Mouse (Mus musculus): ENCODE measurements around the gene Bbx. TPM values are rescaled to one million over a fixed set of nuclear protein-coding genes. Genes with fewer than 3 reads are reported as not detected.

Gene Bbx
- total and polyA plus RNA-seq, 3 experiments: 20.6 to 26.2 (median 21.6) TPM

- TF ChIP-seq MAX (IDR thresholded peaks at IDR 0.05; ENCODE audit: low read length): no peak
- no peak for TF ChIP-seq ELF1 (IDR thresholded peaks at IDR 0.05; ENCODE audit: low read depth, low read length)
- 0 out of 2 replicates have a peak, but pooled peaks have one; percentile 27 for TF ChIP-seq MAZ (IDR thresholded peaks at IDR 0.05; ENCODE audit: low read depth, low read length)
- no peak for TF ChIP-seq POLR2AphosphoS2 (IDR thresholded peaks at IDR 0.05; ENCODE audit: low read depth, low read length)
- no peak for TF ChIP-seq CHD2 (IDR thresholded peaks at IDR 0.05; ENCODE audit: low read length)
- TF ChIP-seq CHD1 (IDR thresholded peaks at IDR 0.05; ENCODE audit: low read depth, low read length): no peak
- TF ChIP-seq UBTF (IDR thresholded peaks at IDR 0.05; ENCODE audit: low read depth, low read length): no peak
- TF ChIP-seq SIN3A (IDR thresholded peaks at IDR 0.05; ENCODE audit: low read length): peak; percentile 71; the same call in 1 of the 2 replicates
- TF ChIP-seq KAT2A (IDR thresholded peaks at IDR 0.05; ENCODE audit: insufficient replicate concordance, low read length): no peak
- TF ChIP-seq BHLHE40 (IDR thresholded peaks at IDR 0.05; ENCODE audit: low read depth, low read length): no peak
- TF ChIP-seq RCOR1 (conservative IDR thresholded peaks at IDR 0.05; ENCODE audit: low read depth, low read length): no peak
- 0 out of 2 replicates have a peak, but pooled peaks have one; percentile 25 for TF ChIP-seq MXI1 (IDR thresholded peaks at IDR 0.05; ENCODE audit: low read depth, low read length)
- no peak for TF ChIP-seq MEF2A (IDR thresholded peaks at IDR 0.05; ENCODE audit: borderline replicate concordance, low read depth, low read length)
- TF ChIP-seq GABPA (IDR thresholded peaks at IDR 0.05; ENCODE audit: insufficient replicate concordance, low read depth, low read length): no peak
- TF ChIP-seq TBP (conservative IDR thresholded peaks at IDR 0.05; ENCODE audit: low read depth, low read length): no peak
- no peak for TF ChIP-seq POLR2A (IDR thresholded peaks at IDR 0.05; ENCODE audit: low read depth, low read length)
- no peak for TF ChIP-seq PAX5 (IDR thresholded peaks at IDR 0.05; ENCODE audit: low read length)
- no peak for TF ChIP-seq CTCF (conservative IDR thresholded peaks at IDR 0.05 in 1 of 2, IDR thresholded peaks at IDR 0.05 in 1 of 2; ENCODE audit: low read depth in 2 of 2, low read length in 2 of 2)
- TF ChIP-seq USF1 (IDR thresholded peaks at IDR 0.05; ENCODE audit: low read depth, low read length): no peak
- peak overlapping the region; percentile 52 for H3K4me2 ChIP-seq (ENCODE audit: insufficient read depth, low read depth, poor library complexity, severe bottlenecking)
- no peak overlapping the region for H3K27ac ChIP-seq (ENCODE audit: insufficient read depth, low read depth)
- peaks cover 6 to 38% of the 10 kb centered on the region in 2 experiments for H3K36me3 ChIP-seq (replicated peaks in 1 of 2; ENCODE audit: control insufficient read depth in 1 of 2, insufficient read depth in 1 of 2, low read length in 1 of 2)
- H3K4me1 ChIP-seq (ENCODE audit: control insufficient read depth in 1 of 2, insufficient read depth in 2 of 2): peaks cover 7 to 19% of the 10 kb centered on the region in 2 experiments
- dilution Hi-C loops (cut with MboI; ENCODE audit: extremely low pct_ligation_motif_present, extremely low pct_unique_long_range_greater_than_20kb, low sequenced_read_pairs): no loop called here
- DNase-seq (ENCODE audit: extremely low read depth): no peak
- in situ Hi-C loops (cut with MboI; ENCODE audit: low pct_ligation_motif_present, low pct_unique_long_range_greater_than_20kb, low sequenced_read_pairs): no loop called here
- H3K4me3 ChIP-seq (replicated peaks in 1 of 3; ENCODE audit: low read depth in 2 of 3, low read length in 2 of 3, poor library complexity in 1 of 3): peak overlapping the region; percentile 74 to 91 (median 84)
- H3K9ac ChIP-seq (ENCODE audit: insufficient read depth, low read depth): peak overlapping the region; percentile 83
- H3K9me3 ChIP-seq (replicated peaks; ENCODE audit: low read length): no peaks in the 10 kb centered on the region
- no peaks in the 10 kb centered on the region for H3K27me3 ChIP-seq (replicated peaks)
- H3K79me2 ChIP-seq (replicated peaks; ENCODE audit: control insufficient read depth, extremely low read depth, insufficient read depth, poor library complexity, severe bottlenecking): peaks cover 24% of the 10 kb centered on the region
Measured at GRCm38 (mm10) chr16:50428871-50429691, 3.1 kb downstream of the Bbx start.

- TF ChIP-seq USF1 (IDR thresholded peaks at IDR 0.05; ENCODE audit: low read depth, low read length) (peak; percentile 19; the same call in 1 of the 2 replicates), MYC (IDR thresholded peaks at IDR 0.05; ENCODE audit: low read depth, low read length) (peak; percentile 100), IRF4 (IDR thresholded peaks at IDR 0.05; ENCODE audit: low read depth, low read length) (peak; percentile 30; the same call in 1 of the 2 replicates), MAZ (IDR thresholded peaks at IDR 0.05; ENCODE audit: low read depth, low read length) (no peak), MAFK (IDR thresholded peaks at IDR 0.05; ENCODE audit: insufficient replicate concordance, low read length) (no peak), PAX5 (IDR thresholded peaks at IDR 0.05; ENCODE audit: low read length) (no peak), TCF12 (IDR thresholded peaks at IDR 0.05; ENCODE audit: low read depth, low read length) (no peak), SIN3A (IDR thresholded peaks at IDR 0.05; ENCODE audit: low read length) (peak; percentile 76; the same call in 1 of the 2 replicates), UBTF (IDR thresholded peaks at IDR 0.05; ENCODE audit: low read depth, low read length) (no peak), ZNF384 (IDR thresholded peaks at IDR 0.05; ENCODE audit: low read depth, low read length) (peak; percentile 62), USF2 (conservative IDR thresholded peaks at IDR 0.05; ENCODE audit: low read depth, low read length) (0 out of 2 replicates have a peak, but pooled peaks have one; percentile 30), EP300 (IDR thresholded peaks at IDR 0.05; ENCODE audit: low read length) (peak; percentile 54; the same call in 1 of the 2 replicates), CTCF (conservative IDR thresholded peaks at IDR 0.05 in 1 of 2, IDR thresholded peaks at IDR 0.05 in 1 of 2; ENCODE audit: low read depth in 2 of 2, low read length in 2 of 2) (peak in 1 of 2 experiments; percentile 75; a peak in 2 of 4 replicates), BHLHE40 (IDR thresholded peaks at IDR 0.05; ENCODE audit: low read depth, low read length) (peak; percentile 39; the same call in 1 of the 2 replicates), CHD2 (IDR thresholded peaks at IDR 0.05; ENCODE audit: low read length) (no peak), RAD21 (IDR thresholded peaks at IDR 0.05; ENCODE audit: low read depth, low read length) (peak; percentile 65), MAX (IDR thresholded peaks at IDR 0.05; ENCODE audit: low read length) (peak; percentile 96), MXI1 (IDR thresholded peaks at IDR 0.05; ENCODE audit: low read depth, low read length) (peak; percentile 96), KAT2A (IDR thresholded peaks at IDR 0.05; ENCODE audit: insufficient replicate concordance, low read length) (0 out of 2 replicates have a peak, but pooled peaks have one; percentile 56), SMC3 (IDR thresholded peaks at IDR 0.05; ENCODE audit: low read depth, low read length) (peak; percentile 63)
- H3K9me3 ChIP-seq (replicated peaks; ENCODE audit: low read length): no peaks in the 10 kb centered on the region
- no peak overlapping the region for H3K4me3 ChIP-seq (replicated peaks in 1 of 3; ENCODE audit: low read depth in 2 of 3, low read length in 2 of 3, poor library complexity in 1 of 3)
- peaks cover 5 to 25% of the 10 kb centered on the region in 2 experiments for H3K36me3 ChIP-seq (replicated peaks in 1 of 2; ENCODE audit: control insufficient read depth in 1 of 2, insufficient read depth in 1 of 2, low read length in 1 of 2)
- no peaks in the 10 kb centered on the region for H3K27me3 ChIP-seq (replicated peaks)
- no peak overlapping the region for H3K9ac ChIP-seq (ENCODE audit: insufficient read depth, low read depth)
- no peak overlapping the region for H3K4me2 ChIP-seq (ENCODE audit: insufficient read depth, low read depth, poor library complexity, severe bottlenecking)
- dilution Hi-C loops (cut with MboI; ENCODE audit: extremely low pct_ligation_motif_present, extremely low pct_unique_long_range_greater_than_20kb, low sequenced_read_pairs): no loop called here
- peaks cover 4 to 59% of the 10 kb centered on the region in 2 experiments for H3K4me1 ChIP-seq (ENCODE audit: control insufficient read depth in 1 of 2, insufficient read depth in 2 of 2)
- in situ Hi-C loops (cut with MboI; ENCODE audit: low pct_ligation_motif_present, low pct_unique_long_range_greater_than_20kb, low sequenced_read_pairs): no loop called here
- no peak overlapping the region for H3K27ac ChIP-seq (ENCODE audit: insufficient read depth, low read depth)
- peaks cover 4% of the 10 kb centered on the region for H3K79me2 ChIP-seq (replicated peaks; ENCODE audit: control insufficient read depth, extremely low read depth, insufficient read depth, poor library complexity, severe bottlenecking)
- DNase-seq (ENCODE audit: extremely low read depth): peak; percentile 89
Measured at GRCm38 (mm10) chr16:50420130-50420529, 12.1 kb downstream of the Bbx start.
